Mouse (Mus musculus) forebrain, embryonic 15.5 days (tissue): ENCODE measurements at regions not wholly inside any gene's neighbourhood (a gene's known extent, or its start where the extent isn't known, plus 50 kb on each side); places are given as distances from the start of the nearest gene placed in this dataset.

Source experiments
- ATAC-seq: fragments of 200-750 bp; cut with Nextera tagmentation; replicated peaks from 2 replicates; pipeline ENCODE4 v1.8.0; 2017; ENCODE audit warnings: mild to moderate bottlenecking, moderate TSS enrichment, moderate library complexity
- H3K27ac ChIP-seq: fragments of 300-500 bp; sonication (generic); replicated peaks from 2 replicates; pipeline ENCODE4 v1.5.1; 2015; ENCODE audit warnings: mild to moderate bottlenecking, inconsistent platforms
- H3K27me3 ChIP-seq: fragments of 300-500 bp; sonication (generic); 2 replicates; pipeline ENCODE4 v1.6.1; 2015; ENCODE audit warnings: inconsistent platforms
- H3K36me3 ChIP-seq: fragments of 300-500 bp; sonication (generic); 2 replicates; pipeline ENCODE4 v1.6.1; 2015; ENCODE audit warnings: mild to moderate bottlenecking, inconsistent platforms
- H3K4me1 ChIP-seq: fragments of 300-500 bp; sonication (generic); 2 replicates; pipeline ENCODE4 v1.6.1; 2015; ENCODE audit warnings: inconsistent platforms
- H3K4me2 ChIP-seq: fragments of 300-500 bp; sonication (generic); replicated peaks from 2 replicates; pipeline ENCODE4 v1.6.1; 2015; ENCODE audit warnings: mild to moderate bottlenecking, inconsistent platforms
- H3K4me3 ChIP-seq: fragments of 300-500 bp; sonication (generic); 2 replicates; pipeline ENCODE4 v1.5.1; 2015; ENCODE audit warnings: mild to moderate bottlenecking, inconsistent platforms
- H3K9ac ChIP-seq: fragments of 300-500 bp; sonication (generic); replicated peaks from 2 replicates; pipeline ENCODE4 v1.6.1; 2015; ENCODE audit warnings: mild to moderate bottlenecking, inconsistent platforms
- H3K9me3 ChIP-seq: fragments of 300-500 bp; sonication (generic); 2 replicates; pipeline ENCODE4 v1.6.1; 2016; ENCODE audit warnings: inconsistent platforms
- WGBS: fragments of 180-500 bp; shearing (Covaris S2); methylation state at CpG from one replicate; pipeline ENCODE4 v1.1.7; 2015; ENCODE audit warnings: mixed read lengths; 5-methylcytosine and 5-hydroxymethylcytosine counted together

- H3K36me3 ChIP-seq, result no peaks in the 10 kb centered on the region
- no peak overlapping the region for H3K9ac ChIP-seq
- no peak overlapping the region for H3K27ac ChIP-seq
- H3K4me2 ChIP-seq, result no peak overlapping the region
- H3K27me3 ChIP-seq, result no peaks in the 10 kb centered on the region
- ATAC-seq, result no peak
- WGBS, result 91% methylated on average over 3 of the region's 3 CpGs
- H3K4me3 ChIP-seq, result no peak overlapping the region
- H3K4me1 ChIP-seq, result no peaks in the 10 kb centered on the region
- H3K9me3 ChIP-seq, result no peaks in the 10 kb centered on the region
Measured at GRCm38 (mm10) chr3:156406136-156406535, 155.5 kb upstream of the Negr1 start.

DNA sequence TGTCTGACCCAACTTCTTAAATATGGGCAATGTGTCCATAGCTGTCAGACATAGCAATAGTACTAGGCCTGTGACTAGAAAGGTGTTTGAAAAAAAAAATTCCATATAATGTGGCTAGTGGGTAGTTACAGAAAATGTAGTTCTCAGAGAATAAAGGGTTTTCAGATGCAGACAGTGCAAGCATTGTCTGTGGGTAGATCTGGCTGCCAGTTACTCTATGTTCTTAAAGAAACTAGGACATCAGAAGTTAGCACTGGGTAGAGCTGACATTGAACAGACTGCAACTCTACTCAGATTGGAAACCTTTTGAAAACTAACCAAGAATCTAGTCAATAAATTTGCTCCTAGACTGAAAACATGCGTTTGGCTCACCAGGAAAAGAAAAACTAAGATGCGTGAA lies 154.5 kb upstream of the Negr1 start:
- no peak overlapping the region for H3K27ac ChIP-seq
- no peaks in the 10 kb centered on the region for H3K27me3 ChIP-seq
- H3K36me3 ChIP-seq, result no peaks in the 10 kb centered on the region
- 89% methylated on average over 2 of the region's 2 CpGs for WGBS
- H3K9ac ChIP-seq, result no peak overlapping the region
- H3K9me3 ChIP-seq, result no peaks in the 10 kb centered on the region
- ATAC-seq, result no peak
- no peaks in the 10 kb centered on the region for H3K4me1 ChIP-seq
- H3K4me3 ChIP-seq, result no peak overlapping the region
- H3K4me2 ChIP-seq, result no peak overlapping the region

DNA sequence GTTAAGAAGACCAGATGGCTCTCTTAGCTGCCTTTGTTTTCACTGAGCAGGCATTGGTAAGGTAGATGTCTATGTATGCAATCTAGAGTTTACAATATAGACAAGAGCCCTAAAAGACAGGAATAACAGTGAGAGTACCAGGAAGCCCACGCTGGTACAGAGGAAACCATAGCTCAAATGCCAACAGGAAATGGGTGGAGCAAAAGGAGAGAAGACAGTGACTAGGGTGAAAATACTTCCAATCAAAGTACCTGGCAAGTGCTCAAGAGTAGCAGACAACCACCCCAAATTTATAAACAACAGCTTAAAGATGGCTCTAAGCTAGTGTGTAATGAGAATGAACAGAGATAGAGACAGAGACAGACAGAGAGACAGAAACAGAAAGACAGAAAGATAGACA lies 151.5 kb upstream of the Negr1 start:
- 50% methylated on average over 1 of the region's 1 CpGs for WGBS
- Histone ChIP-seq H3K4me2 (no peak overlapping the region), H3K27me3 (no peaks in the 10 kb centered on the region), H3K4me1 (no peaks in the 10 kb centered on the region), H3K9ac (no peak overlapping the region), H3K9me3 (no peaks in the 10 kb centered on the region), H3K4me3 (no peak overlapping the region), H3K36me3 (no peaks in the 10 kb centered on the region), H3K27ac (no peak overlapping the region)
- no peak for ATAC-seq

DNA sequence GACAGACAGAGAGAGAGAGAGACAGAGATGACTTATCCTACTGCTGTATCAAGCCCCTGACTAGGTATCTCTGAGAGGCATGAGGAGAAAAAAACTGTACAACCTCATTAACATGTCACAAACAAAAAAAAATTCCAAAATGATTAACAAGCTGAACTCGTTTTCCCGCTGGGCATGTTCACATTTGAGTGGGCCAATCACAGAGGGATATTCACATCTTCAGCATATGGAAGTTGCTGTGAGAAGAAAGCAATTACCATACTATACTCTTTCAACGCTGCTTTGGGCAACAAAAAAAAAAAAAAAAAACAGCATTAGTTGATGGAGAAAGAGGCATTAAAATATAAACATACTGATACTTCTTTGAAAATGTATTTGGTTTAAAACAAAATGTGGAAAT lies 148.8 kb upstream of the Negr1 start:
- Histone ChIP-seq H3K36me3 (no peaks in the 10 kb centered on the region), H3K9ac (no peak overlapping the region), H3K9me3 (no peaks in the 10 kb centered on the region), H3K4me1 (no peaks in the 10 kb centered on the region), H3K4me3 (no peak overlapping the region), H3K27ac (no peak overlapping the region), H3K27me3 (no peaks in the 10 kb centered on the region), H3K4me2 (no peak overlapping the region)
- no peak for ATAC-seq
- 49% methylated on average over 3 of the region's 3 CpGs for WGBS

DNA sequence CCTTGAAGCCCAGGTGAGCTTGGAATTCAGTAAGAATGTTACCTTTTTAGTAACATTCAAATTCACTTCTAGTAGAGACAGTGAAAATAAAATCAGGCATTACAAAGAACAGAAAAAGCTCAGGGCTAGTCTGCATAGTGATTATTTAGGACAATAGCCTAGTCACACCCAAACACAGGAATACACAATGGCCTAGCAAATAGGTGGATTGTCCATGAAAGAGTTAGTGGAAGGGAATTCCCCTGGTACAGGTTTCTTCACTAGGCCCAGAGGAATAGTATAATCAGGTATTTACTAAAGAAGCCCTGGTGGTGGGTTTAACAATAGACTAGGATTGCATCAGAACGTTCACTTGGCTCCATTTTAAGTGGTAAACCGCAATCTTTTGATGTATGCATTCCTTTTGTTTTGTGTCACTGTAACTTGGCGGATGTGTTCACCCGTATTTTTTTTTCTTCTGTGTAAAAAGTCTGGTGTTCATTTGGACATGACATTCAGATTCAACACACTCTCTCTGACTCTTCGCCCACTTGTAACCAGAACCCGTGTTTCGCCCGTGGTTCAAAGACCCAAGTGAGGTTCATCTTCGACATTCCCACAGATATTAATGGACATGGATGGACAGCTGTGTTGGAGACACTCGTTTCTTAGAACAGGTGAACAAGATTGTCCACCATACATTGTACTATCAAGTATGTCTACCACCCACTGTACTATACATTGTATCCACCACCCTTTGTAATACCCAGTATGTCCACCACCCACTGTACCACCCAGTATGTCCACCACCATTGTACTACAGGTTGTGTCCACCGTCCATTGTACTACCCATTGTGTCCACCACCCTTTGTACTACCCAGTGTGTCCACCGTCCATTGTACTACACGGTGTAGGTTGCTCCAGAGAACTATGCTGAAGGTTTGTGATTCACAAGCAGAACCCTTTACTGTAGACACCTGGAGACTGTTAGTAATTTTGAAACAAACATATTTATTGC lies 146.9 kb upstream of the Negr1 start:
- WGBS, result 88% methylated on average over 13 of the region's 13 CpGs

DNA sequence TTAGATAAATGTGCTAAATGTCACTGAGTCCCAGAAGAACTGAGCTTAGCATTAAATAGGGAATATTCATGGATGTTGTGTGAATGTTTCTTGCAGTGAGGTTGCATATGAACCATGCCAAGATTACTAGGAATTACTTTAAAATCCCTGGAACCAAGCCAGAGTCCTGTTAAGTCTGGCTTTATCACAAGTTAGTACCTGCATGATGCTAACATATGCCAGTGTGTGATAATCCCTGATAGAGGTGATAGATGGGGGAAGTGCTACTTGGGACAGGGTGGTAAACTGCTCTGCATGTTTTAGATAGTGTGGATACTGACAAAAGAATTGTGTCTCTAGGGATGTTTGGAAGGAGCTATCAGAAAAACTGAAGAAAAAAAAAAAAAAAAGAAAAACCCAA lies 143.5 kb upstream of the Negr1 start:
- no peaks in the 10 kb centered on the region for H3K9me3 ChIP-seq
- H3K4me2 ChIP-seq, result no peak overlapping the region
- no peak overlapping the region for H3K27ac ChIP-seq
- H3K36me3 ChIP-seq, result no peaks in the 10 kb centered on the region
- 0 out of 2 replicates have a peak, but pooled peaks have one; percentile 46 for ATAC-seq
- H3K9ac ChIP-seq, result no peak overlapping the region
- no peaks in the 10 kb centered on the region for H3K27me3 ChIP-seq
- H3K4me3 ChIP-seq, result no peak overlapping the region
- no peaks in the 10 kb centered on the region for H3K4me1 ChIP-seq

More for the DNA sequence above, 146.9 kb upstream of the Negr1 start:
- no peak overlapping the region for H3K9ac ChIP-seq
- no peak for ATAC-seq
- no peaks in the 10 kb centered on the region for H3K4me1 ChIP-seq
- H3K4me2 ChIP-seq, result no peak overlapping the region
- H3K27ac ChIP-seq, result no peak overlapping the region
- no peaks in the 10 kb centered on the region for H3K27me3 ChIP-seq
- no peaks in the 10 kb centered on the region for H3K9me3 ChIP-seq
- H3K4me3 ChIP-seq, result no peak overlapping the region
- H3K36me3 ChIP-seq, result no peaks in the 10 kb centered on the region

DNA sequence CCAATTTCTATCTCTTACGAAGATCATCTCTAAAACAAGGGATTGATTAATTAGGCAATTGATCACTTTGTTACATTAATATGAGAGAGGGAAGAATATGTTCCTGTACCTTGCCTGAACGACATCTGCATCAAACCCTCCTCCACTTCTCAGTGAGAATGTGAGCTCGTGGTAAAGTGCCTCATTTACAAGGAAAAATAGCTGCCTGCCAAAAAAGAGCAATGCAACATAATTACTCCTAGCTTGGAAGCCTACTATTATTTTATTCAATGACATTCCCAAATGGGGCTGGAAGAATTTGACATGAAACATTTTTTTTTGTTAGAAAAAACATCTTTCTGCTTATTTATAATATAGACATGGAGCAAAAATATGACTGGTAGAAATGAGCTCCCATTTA lies 138.5 kb upstream of the Negr1 start:
- H3K9ac ChIP-seq, result no peak overlapping the region
- ATAC-seq, result no peak
- WGBS, result 42% methylated on average over 3 of the region's 3 CpGs
- no peaks in the 10 kb centered on the region for H3K27me3 ChIP-seq
- no peaks in the 10 kb centered on the region for H3K9me3 ChIP-seq
- no peak overlapping the region for H3K27ac ChIP-seq
- no peak overlapping the region for H3K4me2 ChIP-seq
- no peaks in the 10 kb centered on the region for H3K4me1 ChIP-seq
- no peak overlapping the region for H3K4me3 ChIP-seq
- H3K36me3 ChIP-seq, result no peaks in the 10 kb centered on the region

DNA sequence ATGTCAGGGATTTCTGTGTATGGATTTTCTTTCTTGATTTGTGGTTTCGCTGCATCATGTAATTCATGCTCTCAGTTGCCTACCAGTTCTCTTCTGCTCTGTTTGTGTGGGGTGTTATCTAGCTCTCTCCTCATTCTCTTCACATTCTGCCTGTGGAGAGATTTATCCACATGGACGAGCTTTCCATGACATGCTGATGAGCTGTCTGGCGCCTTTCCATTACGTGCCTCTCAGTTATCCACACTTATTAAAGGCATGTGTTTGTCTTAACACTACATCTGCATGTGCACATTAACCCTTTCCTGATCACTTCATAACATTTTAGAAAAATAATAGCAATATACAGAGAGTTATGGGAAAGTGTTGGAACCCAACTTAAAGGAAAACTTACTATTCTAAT lies 106.6 kb upstream of the Negr1 start:
- Histone ChIP-seq H3K36me3 (no peaks in the 10 kb centered on the region), H3K27me3 (no peaks in the 10 kb centered on the region), H3K27ac (no peak overlapping the region), H3K4me1 (peaks cover 5% of the 10 kb centered on the region; the same call in 1 of the 2 replicates), H3K4me3 (no peak overlapping the region), H3K4me2 (no peak overlapping the region), H3K9ac (no peak overlapping the region), H3K9me3 (no peaks in the 10 kb centered on the region)
- 41% methylated on average over 4 of the region's 4 CpGs for WGBS
- ATAC-seq, result no peak; the same call in 1 of the 2 replicates

- no peaks in the 10 kb centered on the region for H3K27me3 ChIP-seq
- no peaks in the 10 kb centered on the region for H3K36me3 ChIP-seq
- H3K9me3 ChIP-seq, result no peaks in the 10 kb centered on the region
- H3K4me3 ChIP-seq, result no peak overlapping the region
- ATAC-seq, result no peak
- WGBS, result 83% methylated on average over 2 of the region's 2 CpGs
- no peak overlapping the region for H3K4me2 ChIP-seq
- H3K27ac ChIP-seq, result no peak overlapping the region
- no peaks in the 10 kb centered on the region for H3K4me1 ChIP-seq
- no peak overlapping the region for H3K9ac ChIP-seq
Measured at GRCm38 (mm10) chr3:156463299-156463698, 98.3 kb upstream of the Negr1 start.

DNA sequence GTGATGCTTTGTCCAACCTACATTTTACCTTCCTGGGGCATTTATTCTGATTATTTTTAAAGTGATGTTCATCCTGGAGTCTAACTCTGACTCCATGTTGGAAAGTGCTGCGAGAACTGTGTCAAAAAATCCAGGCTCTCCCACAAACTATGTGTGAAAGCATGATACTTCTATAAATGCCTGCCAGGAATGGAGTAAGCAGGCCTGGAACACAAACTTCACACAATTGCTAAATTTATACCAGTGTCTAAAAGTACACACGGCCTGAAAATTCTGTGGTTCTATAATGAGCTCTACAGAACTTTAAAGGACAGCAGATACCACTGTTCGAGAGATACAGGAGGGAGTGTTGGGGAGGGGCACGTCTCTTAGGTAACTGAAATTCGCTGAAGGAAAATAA lies 96.0 kb upstream of the Negr1 start:
- no peak for ATAC-seq
- Histone ChIP-seq H3K36me3 (no peaks in the 10 kb centered on the region), H3K27me3 (no peaks in the 10 kb centered on the region), H3K4me3 (no peak overlapping the region), H3K4me2 (no peak overlapping the region), H3K9me3 (no peaks in the 10 kb centered on the region), H3K27ac (no peak overlapping the region), H3K4me1 (no peaks in the 10 kb centered on the region), H3K9ac (no peak overlapping the region)
- WGBS, result 84% methylated on average over 5 of the region's 5 CpGs

DNA sequence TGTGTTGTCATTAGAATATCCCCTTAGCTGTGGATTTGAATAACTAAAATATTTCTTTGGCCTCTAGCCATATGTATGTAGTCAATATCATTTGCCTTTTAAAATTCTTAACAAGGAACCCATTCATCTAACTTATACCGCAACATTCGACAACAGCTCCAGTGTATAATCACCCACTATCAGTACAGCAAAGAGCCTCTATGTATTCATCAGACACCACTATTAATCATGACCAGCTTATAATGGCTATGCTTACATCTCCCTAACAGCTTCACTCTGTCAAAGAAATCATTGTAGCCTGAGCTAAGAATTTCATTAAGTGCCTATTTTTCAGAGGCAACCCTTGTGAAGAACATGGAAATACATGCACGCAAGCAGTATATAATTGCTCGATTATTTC lies 88.9 kb upstream of the Negr1 start:
- 64% methylated on average over 4 of the region's 4 CpGs for WGBS
- ATAC-seq, result no peak
- no peak overlapping the region for H3K9ac ChIP-seq

More for the DNA sequence above, 88.9 kb upstream of the Negr1 start:
- H3K4me1 ChIP-seq, result no peaks in the 10 kb centered on the region
- H3K36me3 ChIP-seq, result no peaks in the 10 kb centered on the region
- H3K9me3 ChIP-seq, result no peaks in the 10 kb centered on the region
- no peak overlapping the region for H3K4me3 ChIP-seq
- H3K27ac ChIP-seq, result no peak overlapping the region
- no peaks in the 10 kb centered on the region for H3K27me3 ChIP-seq
- H3K4me2 ChIP-seq, result no peak overlapping the region
